Mouse (Mus musculus): ENCODE data around the gene Zfp383.
"Not testable (repeated sequence)": the region's sequence is repeated elsewhere in the genome, so short reads cannot be mapped to it uniquely, and the experiment has no call there.

Zfp383 gene

GRCm38 (mm10) chr7:29908130-29908950 lies at the start of gene Zfp383:
Zfp383 (plus strand) TSS chr7:29908223.
- DNase-seq (ENCODE audit: low spot score), result peak; percentile 65

- peak; percentile 56 for DNase-seq (ENCODE audit: low spot score)
Observed at GRCm38 (mm10) chr7:29859532-29860517, 48.2 kb upstream of the Zfp383 start, which contains the start of gene Zfp420. Zfp420 (plus strand) TSS chr7:29859979.

- no peak for DNase-seq (ENCODE audit: low spot score)
Observed at GRCm38 (mm10) chr7:29861660-29862059, 46.4 kb upstream of the Zfp383 start.

- DNase-seq (ENCODE audit: low spot score), result no peak
Observed at GRCm38 (mm10) chr7:29874256-29874655, 33.8 kb upstream of the Zfp383 start.

- not testable (repeated sequence) for DNase-seq (ENCODE audit: low spot score)
Observed at GRCm38 (mm10) chr7:29877561-29877960, 30.5 kb upstream of the Zfp383 start.

GRCm38 (mm10) chr7:29880056-29880455 lies 28.0 kb upstream of the Zfp383 start:
- DNase-seq (ENCODE audit: low spot score), result no peak

GRCm38 (mm10) chr7:29880916-29881315 lies 27.1 kb upstream of the Zfp383 start:
- DNase-seq (ENCODE audit: low spot score), result no peak

- DNase-seq (ENCODE audit: low spot score), result no peak
Observed at GRCm38 (mm10) chr7:29890501-29890900, 17.5 kb upstream of the Zfp383 start.

- no peak for DNase-seq (ENCODE audit: low spot score)
Observed at GRCm38 (mm10) chr7:29892756-29893155, 15.3 kb upstream of the Zfp383 start.

GRCm38 (mm10) chr7:29898351-29898750 lies 9.7 kb upstream of the Zfp383 start:
- DNase-seq (ENCODE audit: low spot score), result no peak

- DNase-seq (ENCODE audit: low spot score), result no peak
Observed at GRCm38 (mm10) chr7:29904101-29904500, 3.9 kb upstream of the Zfp383 start.

GRCm38 (mm10) chr7:29905966-29906681 lies 1.9 kb upstream of the Zfp383 start, which contains the start of gene Zfp27:
Zfp27 (minus strand) TSS chr7:29906572.
- DNase-seq (ENCODE audit: low spot score), result peak; percentile 62

GRCm38 (mm10) chr7:29906682-29907058 lies 1.4 kb upstream of the Zfp383 start:
- no peak for DNase-seq (ENCODE audit: low spot score)

- no peak for DNase-seq (ENCODE audit: low spot score)
Observed at GRCm38 (mm10) chr7:29907206-29907605, 817 bp upstream of the Zfp383 start.

- no peak for DNase-seq (ENCODE audit: low spot score)
Observed at GRCm38 (mm10) chr7:29910252-29910651, 2.2 kb downstream of the Zfp383 start.

- no peak for DNase-seq (ENCODE audit: low spot score)
Observed at GRCm38 (mm10) chr7:29912172-29912571, 4.1 kb downstream of the Zfp383 start.

GRCm38 (mm10) chr7:29917371-29918061 lies 9.5 kb downstream of the Zfp383 start:
- no peak for DNase-seq (ENCODE audit: low spot score)

GRCm38 (mm10) chr7:29918062-29918453 lies 10.0 kb downstream of the Zfp383 start:
- no peak for DNase-seq (ENCODE audit: low spot score)

- no peak for DNase-seq (ENCODE audit: low spot score)
Observed at GRCm38 (mm10) chr7:29921439-29922093, 13.5 kb downstream of the Zfp383 start.

- DNase-seq (ENCODE audit: low spot score), result no peak
Observed at GRCm38 (mm10) chr7:29922780-29923179, 14.8 kb downstream of the Zfp383 start.

GRCm38 (mm10) chr7:29938856-29939255 lies 30.8 kb downstream of the Zfp383 start:
- DNase-seq (ENCODE audit: low spot score), result no peak
